Mouse (Mus musculus): Measurements from ENCODE around the gene Tmem116. TPM values are rescaled to one million over a fixed set of nuclear protein-coding genes. Genes with fewer than 3 reads are reported as not detected.
A peak's percentile ranks its signal among the peaks of the same experiment; 100 is the strongest.

Gene Tmem116
- 1.5 and 2.0 TPM in 2 replicates for polyA plus RNA-seq (2015; fragmentation: Nextera tagmentation; extraction: Ambion mirVana)

DNA sequence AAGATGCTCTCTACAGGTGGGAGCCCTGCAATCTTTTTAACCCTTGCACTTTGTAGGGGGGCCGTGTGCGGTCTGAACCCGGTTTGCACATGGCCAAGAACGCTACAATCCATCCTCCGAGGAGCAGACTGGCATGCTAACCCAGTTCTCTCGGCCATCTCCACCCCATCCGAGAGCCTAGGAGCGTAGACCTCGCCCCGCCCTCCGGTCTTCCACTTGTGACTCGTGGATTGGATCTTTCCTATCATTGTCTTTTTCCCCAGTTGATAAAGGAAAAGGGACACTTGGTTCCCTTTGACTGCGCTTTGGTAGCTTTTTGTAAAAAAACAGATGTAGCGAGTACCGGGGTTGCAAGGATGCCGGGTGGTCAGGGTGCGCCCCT is at the start of gene Tmem116:
Gene Tmem116, plus strand, starts transcription at position 250 of the 382 bp plus-strand sequence.
- peak; percentile 35 for DNase-seq (ENCODE audit: low spot score)

DNA sequence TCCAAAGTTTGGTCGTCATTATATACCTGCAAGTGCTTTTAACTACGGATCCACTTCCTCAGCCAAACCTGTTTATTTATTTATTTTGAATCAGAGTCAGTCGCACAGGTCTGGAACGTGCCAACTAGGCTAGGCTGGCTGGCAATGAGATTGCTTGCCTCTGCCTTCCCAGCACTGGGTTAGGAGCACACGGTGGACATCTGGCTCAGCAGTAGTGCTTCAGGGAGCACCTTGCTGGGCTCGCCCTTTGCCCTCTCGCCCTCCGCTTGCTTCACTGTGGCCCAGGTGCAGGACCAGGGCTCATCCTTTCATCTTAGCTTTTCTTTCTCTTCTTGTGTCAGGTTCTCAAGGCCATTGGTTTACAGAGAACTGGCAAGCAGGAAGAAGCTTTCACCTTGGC is 43.8 kb upstream of the Tmem116 start:
- no peak for DNase-seq (ENCODE audit: low spot score)

DNA sequence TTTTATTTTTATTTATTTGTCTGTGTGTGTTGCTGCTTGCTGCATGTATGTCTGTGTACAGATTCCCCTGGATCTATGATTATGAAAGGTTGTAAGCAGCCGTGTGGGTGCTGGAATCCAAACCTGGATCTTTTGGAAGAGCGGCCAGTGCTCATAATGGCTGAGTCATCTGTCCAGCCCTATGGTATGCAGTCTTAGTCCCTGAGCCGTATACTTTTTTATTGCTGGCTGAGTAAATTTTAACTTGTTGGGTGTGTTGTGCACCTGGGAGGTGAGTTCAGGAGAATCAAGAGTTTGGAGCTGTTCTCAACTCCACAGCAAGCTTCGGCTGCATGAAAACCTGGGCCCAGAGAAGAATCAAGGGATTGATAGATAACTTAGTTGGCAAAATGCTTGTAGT is 40.7 kb upstream of the Tmem116 start:
- no peak for DNase-seq (ENCODE audit: low spot score)

DNA sequence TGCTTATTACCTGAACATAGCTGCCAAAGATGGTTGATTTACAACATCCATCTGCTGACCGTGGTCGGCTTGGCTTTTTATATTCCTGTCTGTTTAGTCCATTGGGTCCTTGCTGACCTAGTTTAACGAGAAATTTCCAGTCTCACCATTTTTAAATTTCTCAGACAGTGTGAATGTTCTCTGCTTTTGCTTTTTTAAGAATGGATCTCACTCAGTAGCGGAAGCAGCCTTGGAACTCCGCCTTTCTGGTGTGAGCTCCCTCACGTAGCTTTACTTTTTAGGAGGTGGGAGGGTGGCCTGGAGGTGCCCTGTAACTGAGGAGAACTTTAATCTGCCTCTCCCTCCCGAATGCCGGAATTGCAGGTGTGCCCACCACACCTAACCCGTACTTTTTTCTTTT is 31.0 kb upstream of the Tmem116 start:
- DNase-seq (ENCODE audit: low spot score): no peak

DNA sequence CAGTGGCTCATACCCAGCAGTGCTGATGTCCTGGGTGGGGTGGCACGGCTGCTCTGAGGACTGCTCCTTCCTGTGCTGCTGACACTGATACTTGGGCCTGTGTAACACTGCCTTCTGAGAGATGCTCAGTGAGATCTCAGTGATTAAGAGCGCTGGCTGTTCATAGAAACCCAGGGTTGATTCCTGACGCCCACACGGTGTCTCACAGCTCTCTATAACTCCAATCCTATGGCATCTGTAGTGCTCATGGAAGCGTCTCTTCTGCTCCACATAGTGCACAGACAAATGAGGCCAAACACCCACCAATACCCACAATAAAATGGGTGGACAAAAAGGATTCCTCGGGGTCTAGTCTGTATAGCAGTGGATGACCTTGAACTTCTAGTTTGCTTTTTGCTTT is 28.9 kb upstream of the Tmem116 start:
- no peak for DNase-seq (ENCODE audit: low spot score)

DNA sequence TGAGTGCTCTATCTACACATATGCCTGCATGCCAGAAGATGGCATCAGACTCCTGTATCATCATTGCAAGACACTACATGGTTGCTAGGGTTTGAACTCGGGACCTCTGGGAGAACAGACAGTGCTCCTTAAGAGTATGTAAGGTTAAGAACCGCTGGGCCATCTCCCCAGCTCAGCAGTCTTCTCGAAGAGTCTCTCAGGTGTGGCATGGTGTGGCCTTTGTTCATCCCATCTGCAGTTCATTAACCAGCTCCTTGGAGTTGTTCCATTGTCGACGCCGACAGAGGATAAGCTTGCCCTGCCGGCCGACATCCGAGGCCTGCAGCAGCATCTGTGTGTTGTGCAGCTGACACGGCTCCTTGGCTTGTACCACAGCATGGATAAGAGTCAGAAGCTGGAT is 28.4 kb upstream of the Tmem116 start:
- DNase-seq (ENCODE audit: low spot score): no peak

DNA sequence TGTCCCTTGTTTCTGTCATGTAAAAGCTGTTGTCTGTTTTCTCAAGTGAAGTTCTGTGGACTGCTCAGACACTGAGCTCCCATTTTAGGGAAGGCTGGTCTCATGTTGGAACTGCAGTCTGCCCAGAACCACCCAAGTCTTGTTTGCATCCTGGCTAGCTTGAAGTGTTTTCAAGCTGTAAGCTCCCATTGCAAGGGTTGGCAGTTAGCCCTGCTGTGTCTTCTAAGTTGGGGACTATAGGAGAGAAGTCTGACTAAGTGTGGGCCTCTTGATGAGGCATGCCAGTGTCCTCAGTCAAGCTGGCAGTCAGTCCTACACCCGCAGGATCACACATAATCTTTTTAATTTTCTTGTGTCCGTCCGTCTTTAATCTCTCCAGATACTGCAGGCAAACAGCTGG is 22.7 kb upstream of the Tmem116 start:
- no peak for DNase-seq (ENCODE audit: low spot score)

DNA sequence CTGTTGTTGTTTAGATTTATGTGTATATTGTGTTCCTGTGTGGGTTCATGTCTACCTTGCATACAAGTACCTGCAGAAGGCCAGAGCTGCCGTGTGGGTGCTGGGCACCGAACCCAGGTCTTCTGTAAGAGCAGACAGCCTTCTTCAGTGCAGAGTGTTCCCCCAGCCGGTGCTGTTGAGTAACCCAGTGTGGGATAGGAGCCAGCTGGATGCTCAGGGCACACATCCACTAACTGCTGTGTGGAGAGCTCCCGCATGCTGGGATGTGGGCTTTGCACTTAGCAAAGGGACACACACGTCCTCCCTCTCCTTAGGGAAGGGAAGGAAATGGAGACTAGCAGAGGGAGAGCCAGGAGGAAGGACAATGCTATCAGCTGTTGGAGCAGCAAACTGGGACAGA is 13.6 kb upstream of the Tmem116 start:
- no peak for DNase-seq (ENCODE audit: low spot score)

DNA sequence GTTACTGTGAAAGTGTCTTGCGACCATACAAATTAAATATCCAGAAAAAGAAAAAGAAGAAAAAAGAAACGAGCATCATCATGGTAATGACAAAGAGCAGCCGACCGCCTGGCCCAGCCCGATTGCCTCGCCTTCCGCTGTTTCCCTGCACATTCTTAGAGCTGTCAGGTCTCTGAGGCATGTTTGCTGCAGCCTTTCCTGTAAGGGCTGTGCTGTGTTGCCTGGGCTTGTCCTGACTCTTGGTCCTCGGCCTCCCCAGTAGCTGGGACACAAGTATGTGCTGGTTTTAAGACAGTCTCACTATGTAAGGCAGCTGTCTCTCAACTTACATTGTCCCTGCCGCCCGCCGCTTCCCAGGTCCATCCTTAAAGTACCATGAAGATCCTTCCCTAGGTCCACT is 12.9 kb upstream of the Tmem116 start:
- DNase-seq (ENCODE audit: low spot score): no peak

DNA sequence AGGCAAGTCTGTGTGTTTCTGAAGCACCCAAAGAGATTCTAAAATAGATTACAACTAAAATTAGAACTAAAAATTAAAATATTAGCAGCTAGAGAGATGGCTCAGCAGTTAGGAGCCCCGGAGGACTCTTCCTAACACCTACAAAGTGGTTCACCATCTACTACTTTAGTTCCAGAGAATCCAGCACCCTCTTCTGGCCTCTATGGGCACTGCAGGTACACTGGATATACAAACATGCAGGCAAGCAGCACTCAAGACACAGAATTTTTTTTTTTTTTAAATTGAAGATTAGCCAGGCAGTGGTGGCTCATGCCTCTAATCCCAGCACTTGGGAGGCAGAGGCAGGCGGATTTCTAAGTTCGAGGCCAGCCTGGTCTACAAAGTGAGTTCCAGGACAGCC is 8.1 kb upstream of the Tmem116 start:
- DNase-seq (ENCODE audit: low spot score): peak; percentile 63

DNA sequence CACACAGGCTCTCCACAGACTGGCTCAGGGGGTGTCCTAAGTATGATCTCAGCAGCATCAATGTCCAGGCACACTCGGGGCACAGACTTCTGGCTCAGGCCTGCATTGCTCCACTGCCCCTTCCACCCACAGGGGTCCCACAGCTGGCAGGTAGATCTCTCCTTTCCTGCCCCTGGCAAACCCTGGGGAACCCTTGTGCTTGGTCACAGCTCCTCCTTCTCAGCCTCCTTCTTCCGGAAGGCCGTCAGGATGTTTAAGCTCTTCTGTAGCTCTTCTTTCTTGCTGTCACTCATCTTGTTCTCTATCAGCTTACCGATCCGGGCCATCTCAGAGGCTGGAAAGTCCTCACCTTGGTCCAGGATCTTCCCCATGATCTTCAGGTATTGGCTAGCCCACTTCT is 6.8 kb upstream of the Tmem116 start:
- no peak for DNase-seq (ENCODE audit: low spot score)

DNA sequence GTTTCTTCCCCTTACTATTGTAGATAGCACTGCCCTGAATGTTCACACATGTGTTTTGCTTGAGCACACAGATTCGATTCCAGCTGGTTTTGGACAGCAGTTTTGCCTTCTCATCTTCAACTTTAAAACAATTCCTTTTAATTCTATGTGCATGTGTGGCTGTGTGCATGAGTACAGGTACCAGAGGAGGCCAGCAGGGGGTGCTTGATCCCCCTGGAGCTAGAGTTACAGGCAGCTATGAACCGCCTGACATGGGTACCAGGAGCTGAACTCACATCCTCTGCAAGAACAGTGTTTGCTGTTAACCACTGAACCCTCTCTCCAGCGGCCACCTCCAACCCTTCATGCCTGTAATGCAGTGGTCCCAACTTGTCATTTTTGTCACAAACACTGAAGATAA is 3.2 kb upstream of the Tmem116 start:
- DNase-seq (ENCODE audit: low spot score): peak; percentile 16

DNA sequence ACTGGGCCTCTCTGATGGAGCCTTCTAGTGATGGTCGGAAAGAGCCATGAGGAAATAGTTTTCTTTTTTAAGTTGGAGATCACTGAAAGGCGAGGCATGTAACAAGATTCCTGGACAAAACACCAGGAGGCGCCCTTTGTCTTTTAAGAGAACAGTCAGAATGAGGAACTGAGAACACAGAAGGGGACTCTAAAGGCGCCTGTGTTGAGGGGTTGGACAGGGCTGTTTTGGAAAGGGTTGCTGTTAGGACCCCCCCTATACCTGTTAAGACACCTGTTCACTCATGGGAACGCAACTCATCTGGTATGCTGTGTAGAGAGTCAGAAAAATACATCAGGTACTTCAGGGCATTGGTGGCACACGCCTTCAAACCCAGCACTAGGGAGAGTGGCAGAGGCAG is 1.7 kb upstream of the Tmem116 start:
- DNase-seq (ENCODE audit: low spot score): peak; percentile 67

DNA sequence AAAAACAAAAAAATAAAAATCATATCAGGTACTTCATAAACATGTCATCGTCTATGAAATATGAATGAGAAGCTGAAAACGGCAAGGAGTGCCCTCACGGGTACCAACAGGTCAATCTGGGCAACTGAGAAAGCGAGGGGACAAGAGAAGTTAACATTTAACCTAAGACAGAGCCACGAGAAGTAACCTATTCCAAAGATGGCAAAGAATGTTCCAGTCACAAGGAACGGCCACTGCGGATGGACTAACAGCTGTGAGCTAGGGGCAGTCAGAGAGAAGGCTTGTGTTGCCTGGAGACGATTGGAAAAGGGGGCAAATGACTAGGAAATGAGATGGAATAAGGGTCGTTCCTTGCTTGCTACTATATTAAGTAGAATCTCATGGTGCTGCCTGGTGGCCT is 1.2 kb upstream of the Tmem116 start:
- no peak for DNase-seq (ENCODE audit: low spot score)

DNA sequence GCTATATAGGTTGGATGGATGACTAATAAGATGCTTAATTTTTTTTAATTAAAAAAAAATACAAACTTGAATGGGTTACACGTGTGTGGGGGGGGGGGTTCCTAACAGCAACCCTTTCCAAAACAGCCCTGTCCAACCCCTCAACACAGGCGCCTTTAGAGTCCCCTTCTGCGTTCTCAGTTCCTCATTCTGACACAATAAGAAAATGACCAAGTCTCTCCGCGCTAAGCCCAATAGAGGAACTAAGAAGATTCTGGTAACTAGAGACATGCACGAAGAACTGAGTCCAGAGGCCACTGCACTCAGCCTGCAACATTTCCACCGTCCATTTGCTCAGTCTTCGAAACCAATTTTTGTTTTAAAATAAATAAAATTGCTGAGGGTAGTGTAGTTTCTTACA is 490 bp upstream of the Tmem116 start:
- peak; percentile 9 for DNase-seq (ENCODE audit: low spot score)

DNA sequence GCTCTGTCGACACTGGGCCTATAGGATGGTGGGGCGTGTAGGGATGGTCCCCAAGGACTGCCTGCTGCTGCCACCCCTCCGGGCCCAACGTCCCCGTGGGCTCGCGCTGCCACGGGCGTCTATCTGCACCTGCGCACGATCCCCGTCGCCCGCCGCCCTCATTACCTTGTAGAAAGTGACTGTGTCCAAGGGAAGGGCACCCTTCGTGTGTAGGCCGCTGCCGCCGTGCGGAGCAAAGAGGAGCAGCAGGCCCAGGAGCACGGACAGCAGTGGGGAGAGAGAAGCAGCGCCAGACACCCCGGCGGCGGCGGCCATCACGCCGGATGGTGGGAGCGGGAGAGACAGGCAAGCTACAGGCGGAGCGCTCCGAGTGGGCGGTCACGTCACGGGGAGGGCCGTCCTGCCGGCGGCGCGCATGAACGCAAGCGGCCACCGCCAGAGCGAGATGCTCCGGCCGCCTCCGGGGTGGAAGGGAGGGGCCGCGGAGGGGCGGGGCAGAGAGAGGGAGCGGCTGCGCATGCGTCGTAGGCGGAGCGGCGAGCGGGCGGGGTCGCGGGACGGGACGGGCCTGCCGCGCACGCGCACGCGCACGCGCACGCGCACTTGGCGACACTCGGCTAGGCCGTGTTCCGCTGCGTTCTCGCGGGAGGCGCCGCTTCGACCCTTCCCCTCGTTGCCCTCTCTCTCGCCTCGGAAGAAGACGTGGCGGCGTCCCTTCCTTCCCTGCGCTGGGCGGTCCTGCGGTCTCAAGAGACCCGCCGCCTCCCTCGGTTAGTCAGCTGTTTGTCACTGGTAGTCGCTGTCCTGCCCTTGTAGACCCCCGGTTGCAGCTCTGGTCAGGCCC is 555 bp downstream of the Tmem116 start, which contains the start of gene Erp29:
Gene Erp29, minus strand, starts transcription at position 481 of the 844 bp plus-strand sequence.
- peak; percentile 97 for DNase-seq (ENCODE audit: low spot score)

DNA sequence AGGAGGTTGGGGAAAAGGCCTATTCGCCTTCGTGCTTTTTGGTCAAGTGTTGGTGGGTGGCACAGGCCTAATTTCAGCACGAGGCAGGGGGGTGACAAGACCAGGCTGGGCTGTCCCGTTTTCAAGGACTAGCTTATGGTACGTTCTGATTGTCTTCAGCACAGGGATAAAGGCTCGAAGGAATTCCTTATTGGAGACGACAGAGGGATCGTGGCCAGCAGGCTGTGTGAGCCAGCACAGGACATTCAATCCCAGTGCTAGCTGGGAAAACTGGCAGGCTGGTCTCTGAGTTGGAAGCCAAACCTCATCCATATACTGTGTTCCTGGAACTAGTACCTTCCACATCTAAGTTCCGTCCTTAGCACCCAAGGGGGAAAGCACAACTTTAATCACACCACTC is 1.2 kb downstream of the Tmem116 start:
- no peak for DNase-seq (ENCODE audit: low spot score)

DNA sequence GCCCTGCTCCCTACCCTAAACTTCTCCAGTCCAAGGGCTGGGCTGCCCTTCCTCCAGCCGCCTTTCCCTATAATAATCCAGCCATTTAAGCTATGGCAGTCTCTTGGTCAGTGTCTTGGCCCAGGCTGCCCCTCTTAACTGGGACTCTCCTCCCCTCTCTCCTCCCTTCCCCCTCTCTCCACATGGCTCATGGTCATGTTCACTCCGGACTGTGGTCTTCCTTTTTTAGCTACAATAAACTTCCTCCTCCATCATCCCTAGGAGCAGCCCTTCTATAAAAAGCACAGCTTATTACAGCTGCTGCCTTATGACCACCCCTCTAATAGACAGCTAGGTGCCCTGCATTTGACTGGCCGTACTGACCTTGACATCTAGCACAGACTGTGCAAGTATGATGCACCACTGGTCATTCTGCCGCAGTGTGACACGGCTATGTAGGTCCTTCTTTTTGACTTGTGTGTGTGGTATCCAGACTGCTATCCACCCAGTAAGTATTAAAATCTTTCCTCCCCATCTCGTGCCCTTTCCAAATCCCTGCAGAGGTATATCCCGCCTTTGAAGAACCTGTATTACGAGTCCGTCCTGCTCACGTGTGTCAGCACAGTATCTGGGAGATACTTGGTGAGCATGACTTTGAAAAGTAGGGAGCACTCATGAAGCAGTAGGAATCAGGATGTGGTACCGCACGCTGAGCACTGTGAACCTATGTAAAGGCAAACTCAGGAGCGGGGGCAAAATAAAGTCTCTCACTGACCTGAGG is 2.2 kb downstream of the Tmem116 start:
- no peak for DNase-seq (ENCODE audit: low spot score)

DNA sequence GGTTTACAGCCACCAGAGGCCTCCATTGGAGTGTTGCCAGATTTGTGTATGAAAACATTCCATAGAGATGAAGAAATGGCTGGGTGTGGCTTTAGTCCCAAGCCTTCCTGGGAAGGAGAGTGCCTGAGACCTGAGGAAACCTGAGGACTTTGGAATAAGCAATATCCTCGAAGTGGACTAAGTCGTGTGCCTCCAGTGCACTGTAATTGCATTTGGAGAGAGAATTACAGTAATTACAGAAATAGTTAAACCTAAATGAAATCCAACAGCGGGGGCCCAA is 2.8 kb downstream of the Tmem116 start:
- no peak for DNase-seq (ENCODE audit: low spot score)

DNA sequence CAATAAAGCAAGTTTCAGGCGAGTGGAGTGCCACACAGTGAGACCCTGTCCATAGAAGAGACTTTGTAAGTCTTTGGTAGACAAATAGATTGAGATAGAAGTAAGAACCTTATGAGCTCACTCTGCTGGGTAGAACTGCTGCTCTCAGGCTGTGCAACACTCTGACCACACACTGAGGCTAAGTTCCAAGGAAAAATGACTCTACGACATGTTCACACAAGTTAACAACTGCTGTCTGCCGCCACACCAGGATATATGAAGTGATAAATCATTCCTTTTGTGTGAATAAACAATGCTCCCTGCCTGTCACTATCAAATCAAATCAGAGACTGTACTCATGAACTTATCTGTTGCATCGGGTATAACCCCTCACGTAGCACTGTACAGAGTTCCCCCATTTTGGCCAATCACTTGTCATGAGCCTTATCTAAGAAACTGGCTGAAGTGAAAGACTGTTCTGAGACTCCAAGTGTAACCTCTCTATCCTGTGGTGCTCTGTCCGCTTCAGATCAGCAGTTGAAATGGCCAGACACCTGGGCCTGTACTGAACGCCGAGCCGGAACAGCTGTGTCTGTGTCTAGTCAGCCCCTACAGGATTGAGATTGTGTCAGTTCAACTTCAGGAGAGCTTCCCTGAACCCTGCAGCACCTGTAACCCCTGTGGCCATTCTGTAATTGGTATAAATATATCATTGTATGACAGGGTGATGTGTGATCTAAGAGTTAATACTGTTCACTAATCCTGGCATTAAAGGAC is 4.0 kb downstream of the Tmem116 start:
- DNase-seq (ENCODE audit: low spot score): no peak

DNA sequence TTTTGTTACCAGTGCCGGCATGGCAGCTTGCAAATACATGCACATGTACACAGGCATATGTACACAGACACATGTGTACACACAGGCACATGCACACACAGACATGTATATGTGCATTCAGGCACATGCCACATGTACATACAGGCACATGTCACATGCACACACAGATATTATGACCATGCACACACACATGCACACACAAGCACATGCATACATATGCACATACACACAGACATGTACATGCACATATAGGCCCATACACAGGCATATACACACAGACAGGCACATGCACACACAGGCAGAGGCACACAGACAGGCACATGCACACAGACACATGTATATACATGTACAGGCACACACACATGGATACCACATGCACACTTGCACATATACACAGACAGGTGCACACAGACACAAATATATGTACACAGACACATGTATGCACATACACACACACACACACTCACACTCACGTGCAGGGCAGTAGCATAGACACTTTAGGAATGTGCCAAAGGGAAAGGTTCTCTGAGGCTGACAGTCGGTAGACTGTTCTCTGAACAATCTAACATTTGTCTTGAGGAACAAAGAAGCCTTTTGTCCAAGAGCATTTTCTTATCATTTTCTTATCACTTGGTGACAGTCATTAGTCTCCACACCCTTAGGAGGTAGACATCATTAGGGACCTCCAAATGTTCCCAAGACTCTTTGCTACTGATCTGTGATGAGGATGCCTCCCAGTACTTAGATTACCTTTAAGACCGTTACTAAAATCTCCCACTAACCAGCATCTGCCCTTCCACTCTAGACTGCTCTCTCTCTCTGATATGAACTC is 9.9 kb downstream of the Tmem116 start:
- DNase-seq (ENCODE audit: low spot score): no peak
